8 mouse cellular contexts compared by ENCODE assay signal in the genomic region with DNA sequence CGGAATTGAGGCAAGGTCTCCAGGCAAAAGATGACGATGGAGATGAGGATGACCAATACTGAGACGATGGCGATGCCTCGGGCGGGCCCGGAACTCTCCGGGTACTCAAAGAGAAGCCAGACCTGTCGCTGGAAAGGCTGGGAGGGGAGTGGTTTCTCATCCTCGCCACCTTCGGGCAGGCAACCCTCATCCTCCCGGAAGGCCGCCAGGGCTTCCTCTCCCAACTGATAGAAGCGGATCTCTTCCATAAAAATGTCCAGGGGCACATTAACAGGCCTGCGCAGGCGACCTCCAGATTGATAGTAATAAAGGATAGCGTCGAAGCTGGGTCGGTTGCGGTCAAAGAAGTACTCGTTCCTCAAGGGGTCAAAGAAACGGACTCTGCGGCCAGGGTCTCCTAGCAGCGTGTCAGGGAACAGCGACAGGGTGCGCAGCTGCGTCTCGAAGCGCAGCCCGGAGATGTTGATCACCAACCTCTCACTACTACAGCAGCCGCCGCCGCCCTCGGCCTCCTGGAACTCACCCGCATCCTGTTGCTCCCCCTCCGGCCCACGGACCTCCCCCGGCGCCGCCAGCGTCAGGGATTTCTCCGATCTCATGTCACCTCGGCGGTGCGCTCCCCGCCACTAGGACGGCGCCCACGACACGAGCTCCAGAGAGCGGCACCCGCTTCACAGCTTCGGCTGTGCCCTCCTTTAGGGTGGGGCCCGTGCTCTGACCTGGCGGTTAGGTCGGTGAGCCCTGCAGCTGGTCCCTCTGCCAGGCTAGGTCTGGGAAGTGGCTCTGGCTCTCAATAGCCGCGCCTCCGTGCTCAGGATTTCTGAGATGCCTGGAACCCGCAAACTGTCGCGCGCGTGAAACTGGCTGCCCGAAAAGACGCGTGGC. TPM values are rescaled to one million over a fixed set of nuclear protein-coding genes. Genes with fewer than 3 reads are reported as not detected.
DNase-seq lines count a peak whose midpoint lies in the region; ATAC-seq and TF ChIP-seq lines count a peak whose summit lies in the region.

No protein-coding gene starts in this region.

- no peaks in the 10 kb centered on the region for H3K4me1 ChIP-seq in thymus, adult 2 months (replicated peaks; ENCODE audit: control insufficient read depth, insufficient read depth, low read length)
- H3K4me1 ChIP-seq in hindbrain, embryonic 11.5 days (replicated peaks; ENCODE audit: control insufficient read depth, insufficient read depth, low read length) = peaks cover 2% of the 10 kb centered on the region; the same call in 1 of the 2 replicates
- H3K4me1 ChIP-seq in limb, embryonic 10.5 days = peaks cover 22% of the 10 kb centered on the region
- 0 out of 2 replicates have a peak, but pooled peaks cover 4% of the 10 kb centered on the region for H3K4me1 ChIP-seq in neural tube, embryonic 14.5 days (ENCODE audit: control insufficient read depth, insufficient read depth, low read length)

- no peak for TF ChIP-seq POLR2A in thymus, adult 2 months (IDR thresholded peaks at IDR 0.05; ENCODE audit: control insufficient read depth, extremely low read depth, insufficient read depth, low read length, poor library complexity)

- peak; percentile 13 to 15 for DNase-seq in cerebellum, adult 18-20 months
- peak; percentile 14 for DNase-seq in thymus, adult 2 months
- DNase-seq in thymus, adult 18-20 months = no peak
- peak; percentile 69 for DNase-seq in hindbrain, embryonic 11.5 days (ENCODE audit: low spot score)
- peak; percentile 69 for DNase-seq in limb, embryonic 10.5 days (ENCODE audit: low spot score)

- no peaks in the 10 kb centered on the region for H3K36me3 ChIP-seq in thymus, adult 2 months (ENCODE audit: control insufficient read depth, insufficient read depth, low read length)
- H3K36me3 ChIP-seq in hindbrain, embryonic 11.5 days (ENCODE audit: control insufficient read depth, insufficient read depth, low read length) = no peaks in the 10 kb centered on the region
- peaks cover 11% of the 10 kb centered on the region for H3K36me3 ChIP-seq in limb, embryonic 10.5 days
- no peaks in the 10 kb centered on the region for H3K36me3 ChIP-seq in neural tube, embryonic 14.5 days (ENCODE audit: control insufficient read depth, insufficient read depth, low read length)

- TF ChIP-seq CTCF in thymus, adult 2 months (IDR thresholded peaks at IDR 0.05; ENCODE audit: borderline replicate concordance, control insufficient read depth, extremely low read depth, insufficient read depth, low read length, poor library complexity) = no peak

- no peak for ATAC-seq in cerebellum, adult (ENCODE audit: insufficient number of reproducible peaks, low FRiP score, low TSS enrichment)
- ATAC-seq in hindbrain, embryonic 11.5 days (ENCODE audit: low FRiP score) = peak; percentile 59
- peak; percentile 35 for ATAC-seq in neural tube, embryonic 14.5 days (ENCODE audit: low read depth)
- ATAC-seq in CD4-positive, CD25-positive, alpha-beta regulatory T cell, adult 4 months = no peak

- peak overlapping the region; percentile 94 for H3K4me2 ChIP-seq in hindbrain, embryonic 11.5 days (replicated peaks; ENCODE audit: low read depth, low read length)
- peak overlapping the region; percentile 56 for H3K4me2 ChIP-seq in neural tube, embryonic 14.5 days (ENCODE audit: low read depth, low read length)

- H3K27ac ChIP-seq in thymus, adult 2 months (ENCODE audit: control insufficient read depth, insufficient read depth, low read length) = no peak overlapping the region
- H3K27ac ChIP-seq in hindbrain, embryonic 11.5 days (ENCODE audit: low read depth, low read length) = no peak overlapping the region
- H3K27ac ChIP-seq in limb, embryonic 10.5 days = peak overlapping the region; percentile 86
- peak overlapping the region; percentile 64 for H3K27ac ChIP-seq in neural tube, embryonic 14.5 days (ENCODE audit: low read depth, low read length)

- H3K9ac ChIP-seq in hindbrain, embryonic 11.5 days (ENCODE audit: low read depth, low read length) = peak overlapping the region; percentile 44; the same call in 1 of the 2 replicates
- H3K9ac ChIP-seq in neural tube, embryonic 14.5 days (replicated peaks; ENCODE audit: low read depth, low read length) = peak overlapping the region; percentile 64

- no peaks in the 10 kb centered on the region for H3K9me3 ChIP-seq in hindbrain, embryonic 11.5 days (ENCODE audit: control insufficient read depth, low read length)
- H3K9me3 ChIP-seq in limb, embryonic 10.5 days (replicated peaks) = no peaks in the 10 kb centered on the region
- no peaks in the 10 kb centered on the region for H3K9me3 ChIP-seq in neural tube, embryonic 14.5 days (ENCODE audit: control insufficient read depth, low read length)

- H3K4me3 ChIP-seq in thymus, adult 2 months (ENCODE audit: control insufficient read depth, insufficient read depth, low read length) = no peak overlapping the region
- H3K4me3 ChIP-seq in hindbrain, embryonic 11.5 days (ENCODE audit: low read depth, low read length) = peak overlapping the region; percentile 54
- H3K4me3 ChIP-seq in limb, embryonic 10.5 days = peak overlapping the region; percentile 71
- peak overlapping the region; percentile 54 for H3K4me3 ChIP-seq in neural tube, embryonic 14.5 days (ENCODE audit: low read depth, low read length)

- WGBS in thymus, adult 2 months = 3% methylated on average over 67 of the region's 67 CpGs
- 1% methylated on average over 67 of the region's 67 CpGs for WGBS in hindbrain, embryonic 11.5 days
- under 1% methylated on average over 67 of the region's 67 CpGs for WGBS in limb, embryonic 10.5 days
- WGBS in neural tube, embryonic 14.5 days = under 1% methylated on average over 67 of the region's 67 CpGs

- no peaks in the 10 kb centered on the region; the same call in 1 of the 2 replicates for H3K27me3 ChIP-seq in thymus, adult 2 months (ENCODE audit: control insufficient read depth, insufficient read depth, low read length)
- H3K27me3 ChIP-seq in hindbrain, embryonic 11.5 days (ENCODE audit: control insufficient read depth, insufficient read depth, low read length) = peaks cover 14% of the 10 kb centered on the region
- H3K27me3 ChIP-seq in limb, embryonic 10.5 days (ENCODE audit: low read depth, poor library complexity, severe bottlenecking) = peaks cover 50% of the 10 kb centered on the region
- no peaks in the 10 kb centered on the region for H3K27me3 ChIP-seq in neural tube, embryonic 14.5 days (ENCODE audit: control insufficient read depth, insufficient read depth, low read length)

RNA-seq across cellular contexts. Expression of a gene that starts 0.9 kb away (rescaled TPM):
- polyA plus RNA-seq in thymus, adult 2 months (2012; rRNA removed) = 0.15 and 0.26 TPM in 2 replicates
- polyA plus RNA-seq in hindbrain, embryonic 11.5 days (2014; fragmentation: Nextera tagmentation; extraction: Ambion mirVana) = 5.0 and 6.2 TPM in 2 replicates
- polyA plus RNA-seq in limb, embryonic 10.5 days (2016; fragmentation: Nextera tagmentation; extraction: Ambion mirVana) = 4.3 and 6.8 TPM in 2 replicates
- 18.4 and 28.6 TPM in 2 replicates for polyA plus RNA-seq in neural tube, embryonic 14.5 days (2014; fragmentation: Nextera tagmentation; extraction: Ambion mirVana)
- polyA plus RNA-seq in CD4-positive, CD25-positive, alpha-beta regulatory T cell, adult 4 months (2017; shearing (Covaris generic)) = not detected

Comparison
In these comparisons a context has a peak if more than half of its experiments do, and no peak if none do; other contexts are left out.
1. DNase-seq: peak in cerebellum, adult 18-20 months (2 of 2), thymus, adult 2 months (single experiment), hindbrain, embryonic 11.5 days (single experiment) and limb, embryonic 10.5 days (single experiment); none in thymus, adult 18-20 months (0 of 2).
2. ATAC-seq: peak in hindbrain, embryonic 11.5 days (single experiment) and neural tube, embryonic 14.5 days (single experiment); none in cerebellum, adult (single experiment) and CD4-positive, CD25-positive, alpha-beta regulatory T cell, adult 4 months (single experiment).
3. H3K27ac ChIP-seq: peak in limb, embryonic 10.5 days (single experiment) and neural tube, embryonic 14.5 days (single experiment); none in thymus, adult 2 months (single experiment) and hindbrain, embryonic 11.5 days (single experiment).